8 mouse cellular contexts compared by ENCODE assay signal in genomic region chr7:45447325-45447990, GRCm38 (mm10). TPM values are rescaled to one million over a fixed set of nuclear protein-coding genes. Genes with fewer than 3 reads are reported as not detected.
DNase-seq lines count a peak whose midpoint lies in the region; ATAC-seq lines count a peak whose summit lies in the region.

No protein-coding gene starts in this region.

- no peak for ATAC-seq in kidney, embryonic 15.5 days (replicated peaks; ENCODE audit: low FRiP score)

- H3K4me2 ChIP-seq in kidney, embryonic 15.5 days: peak overlapping the region; percentile 9; the same call in 1 of the 2 replicates

- H3K27ac ChIP-seq in kidney, embryonic 15.5 days: no peak overlapping the region

- H3K9ac ChIP-seq in kidney, embryonic 15.5 days: no peak overlapping the region

- H3K9me3 ChIP-seq in kidney, embryonic 15.5 days (replicated peaks): no peaks in the 10 kb centered on the region

- peaks cover 67% of the 10 kb centered on the region for H3K36me3 ChIP-seq in kidney, embryonic 15.5 days

- H3K4me1 ChIP-seq in kidney, embryonic 15.5 days: peaks cover 10% of the 10 kb centered on the region; the same call in 1 of the 2 replicates

- 35% methylated on average over 11 of the region's 11 CpGs for WGBS in kidney, embryonic 15.5 days

- DNase-seq in kidney, adult 9 months: no peak
- DNase-seq in R1 (ENCODE audit: low read depth, low spot score): peak; percentile 83
- peak; percentile 55 to 67 for DNase-seq in heart, postnatal 10 days
- peak; percentile 75 for DNase-seq in lung, postnatal 10 days
- no peak for DNase-seq in frontal cortex, postnatal 36 days (ENCODE audit: low spot score in 2 of 2)
- DNase-seq in left cerebral cortex, postnatal 36 days (ENCODE audit: low spot score in 2 of 2): no peak
- no peak for DNase-seq in cerebellum, adult 18-20 months

- intact Hi-C loops in heart, postnatal 10 days (cut with DNase I): loop anchor here (5.0 kb wide), 1 partner anchor 145 kb away; no protein-coding TSS in a partner anchor
- intact Hi-C loops in left cerebral cortex, postnatal 36 days (cut with DNase I): no loop called here

- H3K27me3 ChIP-seq in kidney, embryonic 15.5 days: no peaks in the 10 kb centered on the region

- H3K4me3 ChIP-seq in kidney, embryonic 15.5 days (replicated peaks): no peak overlapping the region

RNA-seq across cellular contexts. Expression of gene Ruvbl2, which starts 9.6 kb away (rescaled TPM):
- polyA plus RNA-seq in kidney, embryonic 15.5 days (2015; fragmentation: Nextera tagmentation; extraction: Ambion mirVana): 165 and 167 TPM in 2 replicates
- total RNA-seq in heart, postnatal 10 days (2021): 10 to 100 TPM; 30.4 to 30.7 TPM
- total RNA-seq in left cerebral cortex, postnatal 36 days (2021): 10 to 100 TPM; 39.7 to 41.5 TPM

RNA-seq across cellular contexts. Expression of gene Ftl1, which starts 12.2 kb away (rescaled TPM):
- 4,509 and 4,690 TPM in 2 replicates for polyA plus RNA-seq in kidney, embryonic 15.5 days (2015; fragmentation: Nextera tagmentation; extraction: Ambion mirVana)
- 100 to 1,000 TPM; 232 to 268 TPM for total RNA-seq in heart, postnatal 10 days (2021)
- total RNA-seq in left cerebral cortex, postnatal 36 days (2021): 100 to 1,000 TPM; 198 to 232 TPM

RNA-seq across cellular contexts. Expression of gene Gys1, which starts 12.8 kb away (rescaled TPM):
- polyA plus RNA-seq in kidney, embryonic 15.5 days (2015; fragmentation: Nextera tagmentation; extraction: Ambion mirVana): 37.6 and 40.8 TPM in 2 replicates
- 10 to 100 TPM; 74.6 to 79.0 TPM for total RNA-seq in heart, postnatal 10 days (2021)
- 10 to 100 TPM; 14.1 to 16.9 TPM for total RNA-seq in left cerebral cortex, postnatal 36 days (2021)

RNA-seq across cellular contexts. Expression of gene Bax, which starts 19.2 kb away (rescaled TPM):
- 184 and 195 TPM in 2 replicates for polyA plus RNA-seq in kidney, embryonic 15.5 days (2015; fragmentation: Nextera tagmentation; extraction: Ambion mirVana)
- 10 to 100 TPM; 44.5 to 45.8 TPM for total RNA-seq in heart, postnatal 10 days (2021)
- 10 to 100 TPM; 63.6 to 64.0 TPM for total RNA-seq in left cerebral cortex, postnatal 36 days (2021)

RNA-seq across cellular contexts. Expression of gene Lhb, which starts 26.8 kb away (rescaled TPM):
- polyA plus RNA-seq in kidney, embryonic 15.5 days (2015; fragmentation: Nextera tagmentation; extraction: Ambion mirVana): not detected in 2 replicates
- not detected for total RNA-seq in heart, postnatal 10 days (2021)
- not detected for total RNA-seq in left cerebral cortex, postnatal 36 days (2021)

Comparison
In these comparisons a context has a peak if more than half of its experiments do, and no peak if none do; other contexts are left out.
1. DNase-seq: peak in R1 (single experiment), heart, postnatal 10 days (2 of 2) and lung, postnatal 10 days (single experiment); none in kidney, adult 9 months (single experiment), frontal cortex, postnatal 36 days (0 of 2), left cerebral cortex, postnatal 36 days (0 of 2) and cerebellum, adult 18-20 months (0 of 2).
2. RNA of gene Gys1, which starts 12.8 kb away (total RNA-seq): 74.6 to 79.0 TPM in heart, postnatal 10 days; 14.1 to 16.9 TPM in left cerebral cortex, postnatal 36 days; every median in the first group is over 4 times any median in the second.